Mouse (Mus musculus) midbrain, embryonic 15.5 days (tissue): ENCODE measurements around the gene Lrfn1. TPM values are rescaled to one million over a fixed set of nuclear protein-coding genes. Genes with fewer than 3 reads are reported as not detected.

Experiments
- ATAC-seq: fragments of 200-750 bp; cut with Nextera tagmentation; replicated peaks from 2 replicates; pipeline ENCODE4 v1.8.0; 2017; ENCODE audit warnings: moderate TSS enrichment
- H3K27ac ChIP-seq: fragments of 300-500 bp; sonication (generic); 2 replicates; pipeline ENCODE4 v1.5.1; 2015; ENCODE audit warnings: mild to moderate bottlenecking, inconsistent platforms
- H3K27me3 ChIP-seq: fragments of 300-500 bp; sonication (generic); replicated peaks from 2 replicates; pipeline ENCODE4 v1.6.1; 2015; ENCODE audit warnings: inconsistent platforms
- H3K36me3 ChIP-seq: fragments of 300-500 bp; sonication (generic); replicated peaks from 2 replicates; pipeline ENCODE4 v1.6.1; 2015; ENCODE audit warnings: inconsistent platforms
- H3K4me1 ChIP-seq: fragments of 300-500 bp; sonication (generic); 2 replicates; pipeline ENCODE4 v1.6.1; 2015; ENCODE audit warnings: inconsistent platforms
- H3K4me2 ChIP-seq: fragments of 300-500 bp; sonication (generic); 2 replicates; pipeline ENCODE4 v1.6.1; 2015; ENCODE audit warnings: inconsistent platforms, mild to moderate bottlenecking, moderate library complexity
- H3K4me3 ChIP-seq: fragments of 300-500 bp; sonication (generic); 2 replicates; pipeline ENCODE4 v1.5.1; 2015; ENCODE audit warnings: mild to moderate bottlenecking, inconsistent platforms
- H3K9ac ChIP-seq: fragments of 300-500 bp; sonication (generic); 2 replicates; pipeline ENCODE4 v1.6.1; 2015; ENCODE audit warnings: mild to moderate bottlenecking, inconsistent platforms
- H3K9me3 ChIP-seq: fragments of 300-500 bp; sonication (generic); 2 replicates; pipeline ENCODE4 v1.6.1; 2016; ENCODE audit warnings: inconsistent platforms
- WGBS: fragments of 180-500 bp; shearing (Covaris S2); methylation state at CpG from one replicate; pipeline ENCODE4 v1.1.7; 2015; ENCODE audit warnings: mixed read lengths; 5-methylcytosine and 5-hydroxymethylcytosine counted together
- polyA plus RNA-seq: library from polyadenylated mRNA; unstranded; fragments of >200 nt; fragmentation: Nextera tagmentation; extraction: Ambion mirVana; gene quantifications from 2 replicates; pipeline ENCODE4 v1.2.1, GENCODE M21; 2015

Lrfn1 gene
- polyA plus RNA-seq, 1 experiment from 2014 or later = 20.9 TPM

- H3K4me1 ChIP-seq = peaks cover 45% of the 10 kb centered on the region
- peak overlapping the region; percentile 95 for H3K9ac ChIP-seq
- H3K4me2 ChIP-seq = peak overlapping the region; percentile 78
- no peaks in the 10 kb centered on the region for H3K9me3 ChIP-seq
- H3K27ac ChIP-seq = peak overlapping the region; percentile 79
- WGBS = under 1% methylated on average over 56 of the region's 64 CpGs
- peak overlapping the region; percentile 95 for H3K4me3 ChIP-seq
- H3K36me3 ChIP-seq = no peaks in the 10 kb centered on the region
- no peaks in the 10 kb centered on the region for H3K27me3 ChIP-seq
- ATAC-seq = peak; percentile 99
These were observed 15.4 kb upstream of the Lrfn1 start for GRCm38 (mm10) chr7:28436271-28436904.

DNA sequence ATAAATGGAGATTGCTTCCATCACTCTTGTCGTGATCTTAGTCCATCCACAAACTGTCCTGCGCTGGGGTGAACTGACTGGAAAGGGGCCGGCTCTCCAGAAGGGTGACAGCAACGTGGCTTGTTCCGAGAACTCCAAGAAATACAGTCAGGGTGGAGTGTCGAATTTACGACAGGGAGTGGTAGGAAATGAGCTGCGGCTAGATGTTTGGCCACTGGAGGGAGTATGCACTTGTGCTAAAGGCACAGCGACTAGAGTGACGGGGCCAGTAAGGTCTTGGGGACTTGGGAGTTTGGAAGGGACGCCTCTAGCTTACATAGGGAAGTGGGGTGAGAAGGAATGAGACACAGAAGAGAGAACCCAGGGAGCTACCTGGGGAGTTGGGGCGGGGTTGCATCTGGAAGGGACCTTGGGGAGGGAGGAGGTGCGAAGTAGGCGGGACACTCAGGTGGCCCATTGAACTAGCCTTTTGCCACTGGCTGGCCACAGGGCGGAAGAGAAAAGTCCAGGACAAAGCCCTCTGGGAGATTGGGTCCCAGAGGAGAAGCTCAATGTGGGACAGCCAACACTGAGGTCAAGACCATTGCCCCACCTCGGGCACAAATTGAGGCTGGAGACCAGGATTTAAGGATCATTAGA is 14.7 kb upstream of the Lrfn1 start, which contains the start of gene Gmfg:
Gene Gmfg, plus strand, starts transcription at position 516 of the 639 bp plus-strand sequence.
- peak; percentile 55 for ATAC-seq
- H3K9ac ChIP-seq = peak within 1 kb of the TSS; percentile 61

DNA sequence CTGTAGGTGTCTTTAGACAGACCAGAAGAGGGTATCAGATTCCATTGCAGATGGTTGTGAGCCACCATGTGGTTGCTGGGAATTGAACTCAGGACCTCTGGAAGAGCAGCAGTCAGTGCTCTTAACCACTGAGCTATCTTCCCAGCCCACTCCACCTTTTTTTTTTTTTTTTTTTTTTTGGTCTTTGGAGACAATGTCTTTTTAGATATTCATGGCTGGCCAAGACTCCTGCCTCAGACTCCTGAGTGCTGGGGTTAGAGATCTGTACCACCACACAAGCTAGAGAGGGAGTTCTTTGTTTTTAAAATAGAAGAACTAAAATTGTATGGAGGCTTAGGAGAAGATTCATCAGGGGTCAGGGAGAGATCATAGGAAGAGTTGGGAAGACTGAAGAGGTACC is 13.8 kb upstream of the Lrfn1 start:
- Histone ChIP-seq H3K36me3 (no peaks in the 10 kb centered on the region), H3K4me2 (no peak overlapping the region)
- ATAC-seq = no peak

More for the DNA sequence above, 14.7 kb upstream of the Lrfn1 start, which contains the start of gene Gmfg:
- no peaks in the 10 kb centered on the region for H3K9me3 ChIP-seq
- peaks cover 39% of the 10 kb centered on the region for H3K4me1 ChIP-seq
- H3K4me2 ChIP-seq = peak within 1 kb of the TSS; percentile 51
- H3K36me3 ChIP-seq = no peaks in the 10 kb centered on the region
- peak within 1 kb of the TSS; percentile 95 for H3K4me3 ChIP-seq
- no peaks in the 10 kb centered on the region for H3K27me3 ChIP-seq
- 2% methylated on average over 16 of the region's 16 CpGs for WGBS
- H3K27ac ChIP-seq = peak within 1 kb of the TSS; percentile 79

GRCm38 (mm10) chr7:28438771-28439170 is 13.0 kb upstream of the Lrfn1 start:
- no peaks in the 10 kb centered on the region for H3K27me3 ChIP-seq
- H3K36me3 ChIP-seq = no peaks in the 10 kb centered on the region
- H3K27ac ChIP-seq = no peak overlapping the region
- no peak overlapping the region for H3K9ac ChIP-seq
- H3K9me3 ChIP-seq = no peaks in the 10 kb centered on the region
- no peak overlapping the region for H3K4me2 ChIP-seq
- ATAC-seq = no peak
- 87% methylated on average over 2 of the region's 2 CpGs for WGBS
- peaks cover 22% of the 10 kb centered on the region for H3K4me1 ChIP-seq
- no peak overlapping the region for H3K4me3 ChIP-seq

More for the DNA sequence above, 13.8 kb upstream of the Lrfn1 start:
- Histone ChIP-seq H3K27me3 (no peaks in the 10 kb centered on the region), H3K4me3 (no peak overlapping the region), H3K27ac (no peak overlapping the region), H3K9ac (no peak overlapping the region), H3K9me3 (no peaks in the 10 kb centered on the region), H3K4me1 (peaks cover 30% of the 10 kb centered on the region)

GRCm38 (mm10) chr7:28440739-28441138 is 11.0 kb upstream of the Lrfn1 start:
- Histone ChIP-seq H3K36me3 (no peaks in the 10 kb centered on the region), H3K4me3 (no peak overlapping the region), H3K27ac (no peak overlapping the region), H3K9me3 (no peaks in the 10 kb centered on the region), H3K9ac (no peak overlapping the region), H3K27me3 (peaks cover 2% of the 10 kb centered on the region; the same call in 1 of the 2 replicates), H3K4me2 (no peak overlapping the region), H3K4me1 (peaks cover 4% of the 10 kb centered on the region)
- 57% methylated on average over 2 of the region's 2 CpGs for WGBS
- ATAC-seq = no peak

DNA sequence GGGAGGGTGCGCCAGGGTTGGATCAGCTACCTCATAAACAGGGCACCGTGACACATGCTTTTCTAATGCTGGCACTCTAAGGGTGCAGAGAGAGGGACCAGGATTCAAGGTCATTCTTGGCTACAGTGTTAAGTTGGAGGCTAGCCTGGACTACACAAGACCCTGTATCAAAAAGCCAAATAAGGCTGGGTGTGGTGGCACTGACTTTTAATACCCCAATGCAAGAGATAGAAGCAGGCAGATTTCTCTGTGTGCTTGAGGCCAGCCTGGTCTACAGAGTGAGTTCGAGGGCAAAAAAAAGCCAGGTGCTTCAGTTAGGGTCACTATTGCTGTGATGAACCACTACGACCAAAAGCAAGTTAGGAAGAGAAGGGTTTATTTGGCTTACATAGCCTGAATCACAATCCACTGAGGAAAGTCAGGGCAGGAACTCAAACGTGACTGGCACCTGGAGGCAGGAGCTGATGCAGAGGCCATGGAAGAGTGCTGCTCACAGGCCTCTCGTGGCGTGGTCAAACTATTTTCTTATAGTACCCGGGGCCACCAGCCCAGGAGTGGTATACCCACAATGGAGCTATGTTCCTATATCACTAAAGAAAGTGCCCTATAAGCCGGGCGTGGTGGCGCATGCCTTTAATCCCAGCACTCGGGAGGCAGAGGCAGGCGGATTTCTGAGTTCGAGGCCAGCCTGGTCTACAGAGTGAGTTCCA is 9.8 kb upstream of the Lrfn1 start:
- no peak for ATAC-seq

GRCm38 (mm10) chr7:28442688-28443087 is 9.1 kb upstream of the Lrfn1 start:
- H3K9me3 ChIP-seq = no peaks in the 10 kb centered on the region
- no peak for ATAC-seq
- peaks cover 12% of the 10 kb centered on the region; the same call in 1 of the 2 replicates for H3K4me1 ChIP-seq
- H3K36me3 ChIP-seq = no peaks in the 10 kb centered on the region
- no peak overlapping the region for H3K4me2 ChIP-seq
- 40% methylated on average over 4 of the region's 4 CpGs for WGBS
- H3K9ac ChIP-seq = no peak overlapping the region
- no peak overlapping the region for H3K4me3 ChIP-seq
- no peak overlapping the region for H3K27ac ChIP-seq
- peaks cover 5% of the 10 kb centered on the region; the same call in 1 of the 2 replicates for H3K27me3 ChIP-seq

More for the DNA sequence above, 9.8 kb upstream of the Lrfn1 start:
- Histone ChIP-seq H3K36me3 (no peaks in the 10 kb centered on the region), H3K9me3 (no peaks in the 10 kb centered on the region), H3K9ac (no peak overlapping the region), H3K4me3 (no peak overlapping the region), H3K4me2 (no peak overlapping the region), H3K27ac (no peak overlapping the region), H3K27me3 (peaks cover 5% of the 10 kb centered on the region; the same call in 1 of the 2 replicates), H3K4me1 (peaks cover 8% of the 10 kb centered on the region)
- WGBS = 88% methylated on average over 13 of the region's 14 CpGs

DNA sequence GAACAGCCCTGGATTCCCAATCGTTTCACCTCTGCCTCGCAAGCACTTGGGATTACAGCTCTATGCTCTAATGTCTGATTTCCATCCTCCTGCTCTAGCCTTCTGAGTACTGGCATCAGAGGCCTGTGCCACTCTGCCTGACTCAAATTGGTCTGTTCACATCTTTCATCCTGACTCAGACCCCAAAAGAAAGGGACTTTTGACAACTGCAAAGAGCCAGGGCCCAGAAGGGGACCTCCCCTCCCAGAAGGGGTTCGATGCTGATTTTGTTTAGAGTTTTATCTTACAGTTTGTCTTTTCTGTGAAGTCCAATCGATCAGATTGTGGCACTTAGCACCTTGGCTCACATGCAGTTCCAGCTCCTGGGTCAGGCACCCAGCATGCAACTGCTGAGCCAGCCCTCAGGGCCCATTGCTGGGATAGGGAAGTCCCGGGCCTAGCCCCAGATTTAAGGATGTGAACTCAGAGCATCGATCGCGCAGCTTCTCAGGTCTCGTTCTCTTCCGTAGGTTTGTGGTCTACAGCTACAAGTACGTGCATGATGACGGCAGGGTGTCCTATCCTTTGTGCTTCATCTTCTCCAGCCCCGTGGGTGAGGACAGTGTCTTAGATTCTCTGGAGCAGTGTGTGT is 7.3 kb upstream of the Lrfn1 start:
- H3K4me2 ChIP-seq = no peak overlapping the region
- peaks cover 14% of the 10 kb centered on the region; the same call in 1 of the 2 replicates for H3K4me1 ChIP-seq
- no peaks in the 10 kb centered on the region for H3K36me3 ChIP-seq
- no peaks in the 10 kb centered on the region for H3K9me3 ChIP-seq
- H3K27ac ChIP-seq = no peak overlapping the region
- WGBS = 86% methylated on average over 13 of the region's 13 CpGs
- no peak overlapping the region for H3K9ac ChIP-seq
- H3K4me3 ChIP-seq = no peak overlapping the region
- ATAC-seq = no peak
- peaks cover 5% of the 10 kb centered on the region; the same call in 1 of the 2 replicates for H3K27me3 ChIP-seq

DNA sequence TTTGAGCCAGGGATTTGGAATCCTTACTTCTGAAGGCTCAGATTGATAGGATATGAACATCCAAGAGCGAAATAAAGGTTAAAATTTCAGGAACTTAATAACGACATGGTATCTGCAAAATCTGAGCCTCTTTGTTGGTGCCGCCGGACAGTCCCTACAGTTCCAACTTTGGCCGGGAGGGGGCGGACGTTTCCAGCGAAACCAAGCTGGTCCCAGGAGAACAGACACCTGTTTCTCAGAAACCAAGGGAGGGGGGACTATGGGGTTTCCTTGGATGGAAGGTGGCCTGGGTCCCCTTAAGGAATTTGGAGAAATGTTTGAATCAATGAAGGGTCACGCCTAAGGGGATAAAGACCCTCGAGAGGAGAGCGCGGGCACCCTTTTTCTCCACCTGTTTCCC is 5.3 kb upstream of the Lrfn1 start:
- 4% methylated on average over 12 of the region's 12 CpGs for WGBS
- peaks cover 5% of the 10 kb centered on the region; the same call in 1 of the 2 replicates for H3K27me3 ChIP-seq

GRCm38 (mm10) chr7:28447101-28447830 is 4.5 kb upstream of the Lrfn1 start:
- Histone ChIP-seq H3K9ac (no peak overlapping the region), H3K4me2 (no peak overlapping the region), H3K27me3 (peaks cover 5% of the 10 kb centered on the region; the same call in 1 of the 2 replicates), H3K9me3 (no peaks in the 10 kb centered on the region), H3K36me3 (no peaks in the 10 kb centered on the region), H3K4me3 (no peak overlapping the region), H3K27ac (no peak overlapping the region), H3K4me1 (peaks cover 18% of the 10 kb centered on the region; the same call in 1 of the 2 replicates)
- no peak for ATAC-seq
- WGBS = 16% methylated on average over 12 of the region's 12 CpGs

More for the DNA sequence above, 5.3 kb upstream of the Lrfn1 start:
- Histone ChIP-seq H3K36me3 (no peaks in the 10 kb centered on the region), H3K4me1 (peaks cover 17% of the 10 kb centered on the region; the same call in 1 of the 2 replicates), H3K9me3 (no peaks in the 10 kb centered on the region), H3K4me2 (no peak overlapping the region), H3K27ac (no peak overlapping the region), H3K4me3 (no peak overlapping the region), H3K9ac (no peak overlapping the region)
- ATAC-seq = no peak
